Mouse (Mus musculus) forebrain, embryonic 15.5 days (tissue): ENCODE results near the gene Abhd14a. TPM values are rescaled to one million over a fixed set of nuclear protein-coding genes. Genes with fewer than 3 reads are reported as not detected.

Experiments used
- ATAC-seq: fragments of 200-750 bp; cut with Nextera tagmentation; replicated peaks from 2 replicates; pipeline ENCODE4 v1.8.0; 2017; ENCODE audit warnings: mild to moderate bottlenecking, moderate TSS enrichment, moderate library complexity
- H3K27ac ChIP-seq: fragments of 300-500 bp; sonication (generic); replicated peaks from 2 replicates; pipeline ENCODE4 v1.5.1; 2015; ENCODE audit warnings: mild to moderate bottlenecking, inconsistent platforms
- H3K27me3 ChIP-seq: fragments of 300-500 bp; sonication (generic); 2 replicates; pipeline ENCODE4 v1.6.1; 2015; ENCODE audit warnings: inconsistent platforms
- H3K36me3 ChIP-seq: fragments of 300-500 bp; sonication (generic); 2 replicates; pipeline ENCODE4 v1.6.1; 2015; ENCODE audit warnings: mild to moderate bottlenecking, inconsistent platforms
- H3K4me1 ChIP-seq: fragments of 300-500 bp; sonication (generic); 2 replicates; pipeline ENCODE4 v1.6.1; 2015; ENCODE audit warnings: inconsistent platforms
- H3K4me2 ChIP-seq: fragments of 300-500 bp; sonication (generic); replicated peaks from 2 replicates; pipeline ENCODE4 v1.6.1; 2015; ENCODE audit warnings: mild to moderate bottlenecking, inconsistent platforms
- H3K4me3 ChIP-seq: fragments of 300-500 bp; sonication (generic); 2 replicates; pipeline ENCODE4 v1.5.1; 2015; ENCODE audit warnings: mild to moderate bottlenecking, inconsistent platforms
- H3K9ac ChIP-seq: fragments of 300-500 bp; sonication (generic); replicated peaks from 2 replicates; pipeline ENCODE4 v1.6.1; 2015; ENCODE audit warnings: mild to moderate bottlenecking, inconsistent platforms
- H3K9me3 ChIP-seq: fragments of 300-500 bp; sonication (generic); 2 replicates; pipeline ENCODE4 v1.6.1; 2016; ENCODE audit warnings: inconsistent platforms
- WGBS: fragments of 180-500 bp; shearing (Covaris S2); methylation state at CpG from one replicate; pipeline ENCODE4 v1.1.7; 2015; ENCODE audit warnings: mixed read lengths; 5-methylcytosine and 5-hydroxymethylcytosine counted together
- polyA plus RNA-seq: library from polyadenylated mRNA; unstranded; fragments of >200 nt; fragmentation: Nextera tagmentation; extraction: Ambion mirVana; gene quantifications from 2 replicates; pipeline ENCODE4 v1.2.1, GENCODE M21; 2015

The Abhd14a gene
- polyA plus RNA-seq, 1 experiment from 2014 or later, result 68.5 TPM

GRCm38 (mm10) chr9:106466721-106467120 is 19.2 kb upstream of the Abhd14a start:
- no peak overlapping the region for H3K27ac ChIP-seq
- no peak overlapping the region for H3K9ac ChIP-seq
- H3K4me3 ChIP-seq, result no peak overlapping the region
- H3K27me3 ChIP-seq, result no peaks in the 10 kb centered on the region
- no peak for ATAC-seq
- no peak overlapping the region for H3K4me2 ChIP-seq
- peaks cover 17% of the 10 kb centered on the region for H3K36me3 ChIP-seq
- H3K9me3 ChIP-seq, result no peaks in the 10 kb centered on the region
- 91% methylated on average over 6 of the region's 6 CpGs for WGBS
- peaks cover 19% of the 10 kb centered on the region for H3K4me1 ChIP-seq

GRCm38 (mm10) chr9:106465571-106466200 is 18.2 kb upstream of the Abhd14a start, which contains the start of gene Gpr62:
Gpr62 (minus strand) TSS chr9:106465938.
- Histone ChIP-seq H3K4me3 (peak within 1 kb of the TSS; percentile 45), H3K4me1 (peaks cover 19% of the 10 kb centered on the region), H3K9ac (peak within 1 kb of the TSS; percentile 59), H3K9me3 (no peaks in the 10 kb centered on the region), H3K4me2 (peak within 1 kb of the TSS; percentile 75), H3K27me3 (no peaks in the 10 kb centered on the region), H3K36me3 (peaks cover 25% of the 10 kb centered on the region), H3K27ac (peak within 1 kb of the TSS; percentile 70)
- ATAC-seq, result peak; percentile 56
- WGBS, result 25% methylated on average over 26 of the region's 26 CpGs

DNA sequence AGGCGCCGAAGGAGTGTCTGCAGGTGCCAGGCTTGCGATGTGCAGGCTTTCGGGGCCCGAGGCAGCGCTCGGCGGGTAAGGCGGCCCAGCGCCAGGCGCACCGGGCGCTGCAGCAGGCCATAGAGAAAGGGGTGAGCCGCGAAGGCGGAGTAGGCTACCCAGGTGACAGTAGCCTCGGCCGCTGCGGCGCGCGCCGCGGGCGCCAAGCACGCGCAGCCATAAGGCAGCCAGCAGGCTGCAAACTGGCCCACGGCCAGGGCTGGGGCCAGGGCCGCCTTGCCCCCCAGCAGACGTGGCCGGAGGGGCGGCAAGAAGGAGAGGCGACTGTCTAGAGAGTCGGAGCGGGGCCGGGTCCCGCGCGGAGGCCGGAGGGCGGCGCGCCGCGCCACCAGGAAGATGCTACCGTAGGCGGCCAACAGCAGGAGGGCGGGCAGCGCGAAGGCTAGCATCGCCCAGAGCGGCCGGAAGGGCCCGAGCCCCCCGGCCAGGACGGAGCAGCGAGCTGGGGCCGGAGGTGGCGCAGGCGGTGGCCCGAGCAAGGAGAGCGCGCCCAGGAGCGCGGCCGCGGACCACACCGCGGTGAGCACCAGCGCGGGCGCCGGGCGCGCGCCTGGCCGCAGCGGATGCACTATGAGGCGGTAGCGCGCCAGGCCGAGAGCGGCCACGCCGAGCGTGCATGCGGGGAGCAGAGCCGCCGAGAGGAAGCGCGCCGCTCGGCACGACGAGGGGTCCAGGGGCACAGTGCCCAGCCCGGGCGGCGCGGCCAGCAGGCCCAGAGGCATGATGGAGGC is 17.5 kb upstream of the Abhd14a start:
- 1% methylated on average over 91 of the region's 99 CpGs for WGBS
- peak overlapping the region; percentile 75 for H3K4me2 ChIP-seq
- peaks cover 31% of the 10 kb centered on the region for H3K36me3 ChIP-seq
- H3K4me3 ChIP-seq, result peak overlapping the region; percentile 45
- ATAC-seq, result peak; percentile 83
- H3K4me1 ChIP-seq, result peaks cover 25% of the 10 kb centered on the region
- H3K9me3 ChIP-seq, result no peaks in the 10 kb centered on the region
- H3K27ac ChIP-seq, result peak overlapping the region; percentile 70
- no peaks in the 10 kb centered on the region for H3K27me3 ChIP-seq
- peak overlapping the region; percentile 59 for H3K9ac ChIP-seq

- no peak overlapping the region for H3K4me3 ChIP-seq
- H3K4me1 ChIP-seq, result peaks cover 36% of the 10 kb centered on the region
- no peaks in the 10 kb centered on the region for H3K27me3 ChIP-seq
- H3K36me3 ChIP-seq, result peaks cover 33% of the 10 kb centered on the region
- no peak overlapping the region for H3K9ac ChIP-seq
- no peak overlapping the region for H3K4me2 ChIP-seq
- H3K27ac ChIP-seq, result no peak overlapping the region
- 77% methylated on average over 21 of the region's 21 CpGs for WGBS
- ATAC-seq, result no peak
- H3K9me3 ChIP-seq, result no peaks in the 10 kb centered on the region
Observed at GRCm38 (mm10) chr9:106463122-106464063, 15.9 kb upstream of the Abhd14a start.

DNA sequence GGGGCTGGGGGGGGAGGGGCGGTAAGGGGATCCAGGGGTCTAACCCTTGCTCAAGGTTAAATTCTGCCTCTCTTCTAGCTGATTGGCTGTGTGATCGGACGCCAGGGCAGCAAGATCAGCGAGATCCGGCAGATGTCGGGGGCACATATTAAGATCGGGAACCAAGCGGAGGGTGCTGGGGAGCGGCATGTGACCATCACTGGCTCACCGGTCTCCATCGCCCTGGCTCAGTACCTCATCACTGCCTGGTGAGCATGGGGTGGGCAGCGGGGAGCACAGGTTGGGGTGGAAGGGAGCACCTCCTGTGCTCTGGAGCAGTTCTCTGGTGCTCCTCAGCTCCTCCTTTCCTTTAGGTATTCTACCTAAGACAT is 14.9 kb upstream of the Abhd14a start:
- WGBS, result 92% methylated on average over 12 of the region's 12 CpGs

GRCm38 (mm10) chr9:106461641-106462429 is 14.4 kb upstream of the Abhd14a start:
- Histone ChIP-seq H3K4me1 (peaks cover 51% of the 10 kb centered on the region), H3K9me3 (no peaks in the 10 kb centered on the region), H3K36me3 (peaks cover 33% of the 10 kb centered on the region), H3K4me3 (no peak overlapping the region), H3K9ac (no peak overlapping the region), H3K27me3 (no peaks in the 10 kb centered on the region), H3K4me2 (no peak overlapping the region), H3K27ac (no peak overlapping the region)
- no peak for ATAC-seq
- 87% methylated on average over 16 of the region's 16 CpGs for WGBS

More for the DNA sequence above, 14.9 kb upstream of the Abhd14a start:
- no peak for ATAC-seq
- no peak overlapping the region for H3K9ac ChIP-seq
- no peak overlapping the region for H3K27ac ChIP-seq
- no peak overlapping the region for H3K4me2 ChIP-seq
- H3K4me1 ChIP-seq, result peaks cover 46% of the 10 kb centered on the region
- H3K36me3 ChIP-seq, result peaks cover 33% of the 10 kb centered on the region
- no peaks in the 10 kb centered on the region for H3K9me3 ChIP-seq
- H3K27me3 ChIP-seq, result no peaks in the 10 kb centered on the region
- no peak overlapping the region for H3K4me3 ChIP-seq

GRCm38 (mm10) chr9:106461026-106461415 is 13.5 kb upstream of the Abhd14a start:
- Histone ChIP-seq H3K4me2 (no peak overlapping the region), H3K9ac (no peak overlapping the region), H3K36me3 (peaks cover 33% of the 10 kb centered on the region), H3K9me3 (no peaks in the 10 kb centered on the region), H3K27me3 (no peaks in the 10 kb centered on the region), H3K27ac (no peak overlapping the region), H3K4me1 (peaks cover 57% of the 10 kb centered on the region), H3K4me3 (no peak overlapping the region)
- WGBS, result 92% methylated on average over 9 of the region's 9 CpGs
- no peak for ATAC-seq

DNA sequence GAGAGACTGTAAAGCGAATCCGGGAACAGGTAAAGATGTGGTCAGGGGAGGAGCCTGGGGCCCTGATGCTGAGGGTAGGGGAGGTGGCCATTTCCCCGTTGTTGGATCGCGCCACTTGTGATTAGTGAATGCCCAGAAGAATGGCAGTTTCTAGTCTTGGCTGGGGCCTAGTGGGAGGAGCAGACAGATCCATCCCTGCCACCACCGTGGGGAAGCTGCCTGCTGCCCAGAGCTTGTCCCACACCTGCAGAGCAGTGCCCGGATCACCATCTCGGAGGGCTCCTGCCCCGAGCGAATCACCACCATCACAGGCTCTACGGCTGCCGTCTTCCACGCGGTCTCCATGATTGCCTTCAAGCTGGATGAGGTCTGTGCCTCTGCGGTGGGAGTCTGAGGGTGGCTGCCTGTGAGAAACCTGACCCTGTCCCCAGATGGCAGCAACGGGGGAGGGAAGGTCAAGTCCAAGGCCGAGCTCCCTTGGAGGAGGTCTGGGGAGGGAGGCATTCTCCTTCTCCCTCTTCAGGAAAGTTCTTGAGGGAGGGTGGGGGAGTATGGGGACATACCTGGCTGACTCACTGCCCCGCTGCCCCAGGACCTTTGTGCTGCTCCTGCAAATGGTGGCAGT is 13.0 kb upstream of the Abhd14a start:
- Histone ChIP-seq H3K36me3 (peaks cover 33% of the 10 kb centered on the region), H3K4me3 (no peak overlapping the region), H3K27ac (no peak overlapping the region), H3K9me3 (no peaks in the 10 kb centered on the region), H3K27me3 (no peaks in the 10 kb centered on the region), H3K4me2 (no peak overlapping the region), H3K9ac (no peak overlapping the region), H3K4me1 (peaks cover 57% of the 10 kb centered on the region)
- ATAC-seq, result no peak
- 73% methylated on average over 18 of the region's 18 CpGs for WGBS

DNA sequence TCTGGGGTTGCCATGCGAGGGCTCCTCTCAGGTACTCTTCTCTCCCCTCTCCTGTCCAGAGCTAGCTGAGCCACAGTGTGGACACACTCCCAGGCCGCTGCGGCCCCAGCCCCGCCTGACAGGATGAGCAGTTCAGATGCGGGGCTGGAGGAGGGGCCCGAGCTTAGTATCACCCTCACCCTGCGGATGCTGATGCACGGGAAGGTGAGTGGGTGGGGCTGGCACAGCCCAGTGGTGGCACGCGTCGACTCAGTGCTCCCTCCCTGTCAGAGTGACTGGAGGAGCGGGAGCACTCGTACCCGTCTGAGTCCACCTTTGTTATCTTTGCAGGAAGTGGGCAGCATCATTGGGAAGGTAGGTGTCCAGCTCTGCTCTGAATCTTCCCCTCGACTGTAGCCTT is 12.5 kb upstream of the Abhd14a start:
- H3K4me2 ChIP-seq, result no peak overlapping the region
- H3K9me3 ChIP-seq, result no peaks in the 10 kb centered on the region
- H3K9ac ChIP-seq, result no peak overlapping the region
- H3K4me3 ChIP-seq, result no peak overlapping the region
- WGBS, result 76% methylated on average over 15 of the region's 15 CpGs
- peaks cover 59% of the 10 kb centered on the region for H3K4me1 ChIP-seq
- no peaks in the 10 kb centered on the region for H3K27me3 ChIP-seq
- H3K27ac ChIP-seq, result no peak overlapping the region
- no peak for ATAC-seq
- peaks cover 33% of the 10 kb centered on the region for H3K36me3 ChIP-seq

GRCm38 (mm10) chr9:106457920-106458319 is 10.4 kb upstream of the Abhd14a start:
- H3K4me2 ChIP-seq, result no peak overlapping the region
- peaks cover 59% of the 10 kb centered on the region for H3K4me1 ChIP-seq
- H3K9me3 ChIP-seq, result no peaks in the 10 kb centered on the region
- no peak overlapping the region for H3K4me3 ChIP-seq
- H3K27ac ChIP-seq, result 0 out of 2 replicates have a peak overlapping the region, but pooled peaks have one; percentile 12
- peaks cover 25% of the 10 kb centered on the region for H3K36me3 ChIP-seq
- H3K27me3 ChIP-seq, result no peaks in the 10 kb centered on the region
- H3K9ac ChIP-seq, result no peak overlapping the region
- WGBS, result 51% methylated on average over 5 of the region's 5 CpGs
- ATAC-seq, result no peak

DNA sequence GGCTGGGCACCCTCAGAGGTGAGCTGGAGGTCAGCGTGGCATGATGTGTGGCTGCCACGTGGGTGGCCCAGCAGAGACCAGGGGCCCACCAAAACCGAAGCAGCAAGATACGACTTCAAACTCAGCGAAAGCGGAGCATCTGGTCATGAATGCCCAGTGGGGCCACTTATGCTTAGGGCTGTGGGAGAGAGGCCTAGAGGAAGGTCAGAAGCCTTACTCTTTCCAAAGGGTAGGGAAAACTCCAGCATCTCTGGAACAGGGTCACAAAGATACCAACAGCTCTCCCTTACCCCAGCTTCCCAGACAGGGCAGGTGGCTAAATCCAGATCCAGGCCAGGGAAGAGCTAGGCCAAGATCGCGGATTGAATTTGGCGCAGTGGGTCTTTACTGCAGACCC is 9.7 kb upstream of the Abhd14a start:
- Histone ChIP-seq H3K4me2 (peak overlapping the region; percentile 96), H3K36me3 (peaks cover 20% of the 10 kb centered on the region), H3K27ac (peak overlapping the region; percentile 93), H3K9ac (peak overlapping the region; percentile 88; the same call in 1 of the 2 replicates), H3K27me3 (no peaks in the 10 kb centered on the region), H3K4me3 (peak overlapping the region; percentile 77), H3K9me3 (no peaks in the 10 kb centered on the region), H3K4me1 (peaks cover 64% of the 10 kb centered on the region)
- 38% methylated on average over 9 of the region's 9 CpGs for WGBS
- ATAC-seq, result no peak
